Mouse (Mus musculus) kidney, embryonic 15.5 days (tissue): ENCODE measurements around the gene Efcab8. TPM values are rescaled to one million over a fixed set of nuclear protein-coding genes. Genes with fewer than 3 reads are reported as not detected.

Source experiments
- ATAC-seq: fragments of 200-750 bp; cut with Nextera tagmentation; replicated peaks from 2 replicates; pipeline ENCODE4 v1.8.0; 2017; ENCODE audit warnings: moderate TSS enrichment; ENCODE audit not compliant: low FRiP score
- H3K27ac ChIP-seq: fragments of 300-500 bp; sonication (generic); 2 replicates; pipeline ENCODE4 v1.5.1; 2015; ENCODE audit warnings: mild to moderate bottlenecking, inconsistent platforms
- H3K27me3 ChIP-seq: fragments of 300-500 bp; sonication (generic); 2 replicates; pipeline ENCODE4 v1.6.1; 2015; ENCODE audit warnings: inconsistent platforms
- H3K36me3 ChIP-seq: fragments of 300-500 bp; sonication (generic); 2 replicates; pipeline ENCODE4 v1.6.1; 2015; ENCODE audit warnings: inconsistent platforms
- H3K4me1 ChIP-seq: fragments of 300-500 bp; sonication (generic); 2 replicates; pipeline ENCODE4 v1.6.1; 2015; ENCODE audit warnings: inconsistent platforms
- H3K4me2 ChIP-seq: fragments of 300-500 bp; sonication (generic); 2 replicates; pipeline ENCODE4 v1.6.1; 2015; ENCODE audit warnings: moderate library complexity, mild to moderate bottlenecking, inconsistent platforms
- H3K4me3 ChIP-seq: fragments of 300-500 bp; sonication (generic); replicated peaks from 2 replicates; pipeline ENCODE4 v1.5.1; 2015; ENCODE audit warnings: mild to moderate bottlenecking, inconsistent platforms
- H3K9ac ChIP-seq: fragments of 300-500 bp; sonication (generic); 2 replicates; pipeline ENCODE4 v1.6.1; 2015; ENCODE audit warnings: mild to moderate bottlenecking, inconsistent platforms
- H3K9me3 ChIP-seq: fragments of 300-500 bp; sonication (generic); replicated peaks from 2 replicates; pipeline ENCODE4 v1.6.1; 2016; ENCODE audit warnings: inconsistent platforms
- WGBS: fragments of 180-500 bp; shearing (Covaris S2); methylation state at CpG from one replicate; pipeline ENCODE4 v1.1.7; 2015; ENCODE audit warnings: mixed read lengths; 5-methylcytosine and 5-hydroxymethylcytosine counted together
- polyA plus RNA-seq: library from polyadenylated mRNA; unstranded; fragments of >200 nt; fragmentation: Nextera tagmentation; extraction: Ambion mirVana; gene quantifications from 2 replicates; pipeline ENCODE4 v1.2.1, GENCODE M21; 2015

Efcab8 gene
- polyA plus RNA-seq, 1 experiment from 2014 or later: not detected

DNA sequence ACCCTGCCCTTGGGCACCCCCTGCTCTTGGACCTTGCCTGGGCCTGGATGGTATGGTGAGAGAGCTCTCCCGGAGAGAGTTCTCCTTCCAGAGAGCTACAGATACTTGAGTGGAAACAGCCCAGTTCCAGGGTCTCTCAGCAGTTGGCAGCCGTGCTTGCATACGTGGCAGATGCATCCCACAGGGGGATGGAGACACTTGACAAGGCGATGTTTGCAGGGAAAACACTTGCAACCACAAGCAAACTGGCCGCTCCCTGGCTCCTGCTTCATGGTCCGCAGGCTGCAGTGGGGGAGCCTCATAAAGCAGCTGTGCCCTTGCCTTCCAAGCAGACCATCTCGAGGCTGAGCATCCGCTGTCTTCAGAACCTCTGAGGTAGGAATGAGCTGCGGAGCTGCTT, 95.0 kb downstream of the Efcab8 start, which contains the start of gene Bpifb2:
Bpifb2 (plus strand) TSS at position 301 of the 400 bp plus-strand sequence.
- Histone ChIP-seq H3K4me1 (no peaks in the 10 kb centered on the region), H3K9ac (no peak within 1 kb of the TSS), H3K4me3 (no peak within 1 kb of the TSS), H3K36me3 (no peaks in the 10 kb centered on the region), H3K9me3 (no peaks in the 10 kb centered on the region), H3K4me2 (no peak within 1 kb of the TSS), H3K27me3 (no peaks in the 10 kb centered on the region), H3K27ac (no peak within 1 kb of the TSS)
- ATAC-seq: no peak
- 65% methylated on average over 9 of the region's 9 CpGs for WGBS

Other genes with a start within 250 kb of the Efcab8 start
- 13.7 and 14.2 TPM in 2 replicates for gene Nol4l, start 250.0 kb upstream of the Efcab8 start, polyA plus RNA-seq
- 75.2 and 78.8 TPM in 2 replicates for gene Commd7, start 147.2 kb upstream of the Efcab8 start, polyA plus RNA-seq
- gene Dnmt3b, start 130.5 kb upstream of the Efcab8 start, polyA plus RNA-seq: 15.7 and 16.5 TPM in 2 replicates
- gene Dnmt3c, start 83.3 kb upstream of the Efcab8 start, polyA plus RNA-seq: not detected in 2 replicates
- gene Mapre1, start 38.7 kb upstream of the Efcab8 start, polyA plus RNA-seq: 234 and 269 TPM in 2 replicates
- gene Sun5, start 91.2 kb downstream of the Efcab8 start, polyA plus RNA-seq: not detected in 2 replicates
- gene Bpifb2, start 95.1 kb downstream of the Efcab8 start, polyA plus RNA-seq: not detected in 2 replicates
- gene Bpifb6, start 120.5 kb downstream of the Efcab8 start, polyA plus RNA-seq: not detected in 2 replicates
- gene Bpifb3, start 138.3 kb downstream of the Efcab8 start, polyA plus RNA-seq: not detected in 2 replicates
- gene Bpifb4, start 158.3 kb downstream of the Efcab8 start, polyA plus RNA-seq: not detected in 2 replicates
- gene Bpifa6, start 195.0 kb downstream of the Efcab8 start, polyA plus RNA-seq: not detected in 2 replicates
- not detected in 2 replicates for gene Bpifa2, start 228.3 kb downstream of the Efcab8 start, polyA plus RNA-seq